Mouse (Mus musculus): ENCODE data around the gene Ptar1.

DNA sequence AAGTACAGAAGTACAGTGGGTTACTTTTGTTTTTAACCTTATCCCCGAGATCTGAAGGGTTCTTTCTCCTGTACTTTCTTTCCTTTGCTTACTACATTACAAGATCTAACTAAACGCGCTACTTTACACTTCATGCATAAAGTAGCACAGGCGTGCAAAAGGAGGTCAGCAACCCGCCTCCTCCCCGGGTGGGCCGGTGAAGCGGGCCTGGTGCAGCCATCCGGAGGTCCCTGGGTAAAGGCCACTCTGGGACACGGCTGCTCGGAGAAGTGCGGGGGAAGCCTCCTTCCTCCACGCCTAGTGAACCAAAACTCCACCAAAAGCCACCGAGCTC is 300 bp upstream of the Ptar1 start:
- no peak for TF ChIP-seq EP300 (optimal IDR thresholded peaks at IDR 0.05)
- TF ChIP-seq CTCF (IDR thresholded peaks at IDR 0.05; ENCODE audit: low read depth) = no peak

Measured in stomach, postnatal 0 days (tissue).